Mouse (Mus musculus): ENCODE measurements around the gene Hcrtr1. TPM values are rescaled to one million over a fixed set of nuclear protein-coding genes. Genes with fewer than 3 reads are reported as not detected.

The Hcrtr1 gene
- 0.41 and 0.94 TPM in 2 replicates for polyA plus RNA-seq (2015; fragmentation: Nextera tagmentation; extraction: Ambion mirVana)

GRCm38 (mm10) chr4:130139214-130139492 is at the start of gene Hcrtr1:
TSS of gene Hcrtr1 (minus strand) at chr4:130139359.
- ATAC-seq, result no peak; the same call in 1 of the 2 replicates
- 0% methylated on average over 15 of the region's 15 CpGs for WGBS
- Histone ChIP-seq H3K4me1 (replicated peaks) (peaks cover 27% of the 10 kb centered on the region), H3K4me2 (replicated peaks) (peak within 1 kb of the TSS; percentile 89), H3K27me3 (peaks cover 52% of the 10 kb centered on the region), H3K9me3 (no peaks in the 10 kb centered on the region), H3K9ac (replicated peaks) (peak within 1 kb of the TSS; percentile 61), H3K4me3 (replicated peaks) (peak within 1 kb of the TSS; percentile 46), H3K27ac (no peak within 1 kb of the TSS), H3K36me3 (no peaks in the 10 kb centered on the region)

- Histone ChIP-seq H3K4me2 (replicated peaks) (peak overlapping the region; percentile 39), H3K4me1 (replicated peaks) (peaks cover 4% of the 10 kb centered on the region; the same call in 1 of the 2 replicates), H3K9ac (replicated peaks) (no peak overlapping the region), H3K36me3 (no peaks in the 10 kb centered on the region), H3K4me3 (replicated peaks) (no peak overlapping the region), H3K27ac (no peak overlapping the region), H3K9me3 (no peaks in the 10 kb centered on the region), H3K27me3 (peaks cover 4% of the 10 kb centered on the region; the same call in 1 of the 2 replicates)
- ATAC-seq, result peak; percentile 86
- 4% methylated on average over 13 of the region's 13 CpGs for WGBS
These were observed 49.7 kb upstream of the Hcrtr1 start for GRCm38 (mm10) chr4:130188806-130189297.

GRCm38 (mm10) chr4:130186891-130187290 is 47.7 kb upstream of the Hcrtr1 start:
- Histone ChIP-seq H3K27me3 (peaks cover 4% of the 10 kb centered on the region; the same call in 1 of the 2 replicates), H3K9ac (replicated peaks) (no peak overlapping the region), H3K27ac (no peak overlapping the region), H3K4me2 (replicated peaks) (no peak overlapping the region), H3K36me3 (no peaks in the 10 kb centered on the region), H3K9me3 (no peaks in the 10 kb centered on the region), H3K4me1 (replicated peaks) (peaks cover 4% of the 10 kb centered on the region; the same call in 1 of the 2 replicates), H3K4me3 (replicated peaks) (no peak overlapping the region)
- no peak for ATAC-seq
- 84% methylated on average over 12 of the region's 12 CpGs for WGBS

GRCm38 (mm10) chr4:130186450-130186849 is 47.3 kb upstream of the Hcrtr1 start:
- WGBS, result 77% methylated on average over 9 of the region's 9 CpGs
- ATAC-seq, result no peak
- H3K36me3 ChIP-seq, result no peaks in the 10 kb centered on the region
- no peak overlapping the region for H3K4me3 ChIP-seq (replicated peaks)
- no peak overlapping the region for H3K4me2 ChIP-seq (replicated peaks)
- no peak overlapping the region for H3K27ac ChIP-seq
- peaks cover 4% of the 10 kb centered on the region; the same call in 1 of the 2 replicates for H3K4me1 ChIP-seq (replicated peaks)
- peaks cover 4% of the 10 kb centered on the region; the same call in 1 of the 2 replicates for H3K27me3 ChIP-seq
- H3K9ac ChIP-seq (replicated peaks), result no peak overlapping the region
- H3K9me3 ChIP-seq, result no peaks in the 10 kb centered on the region

GRCm38 (mm10) chr4:130183879-130184278 is 44.7 kb upstream of the Hcrtr1 start:
- 88% methylated on average over 5 of the region's 5 CpGs for WGBS
- Histone ChIP-seq H3K9ac (replicated peaks) (no peak overlapping the region), H3K4me1 (replicated peaks) (peaks cover 4% of the 10 kb centered on the region; the same call in 1 of the 2 replicates), H3K4me3 (replicated peaks) (no peak overlapping the region), H3K36me3 (no peaks in the 10 kb centered on the region), H3K27ac (no peak overlapping the region), H3K27me3 (no peaks in the 10 kb centered on the region; the same call in 1 of the 2 replicates), H3K4me2 (replicated peaks) (no peak overlapping the region), H3K9me3 (no peaks in the 10 kb centered on the region)
- ATAC-seq, result no peak

- Histone ChIP-seq H3K4me2 (replicated peaks) (no peak overlapping the region), H3K27me3 (no peaks in the 10 kb centered on the region; the same call in 1 of the 2 replicates), H3K4me1 (replicated peaks) (no peaks in the 10 kb centered on the region), H3K27ac (no peak overlapping the region), H3K9ac (replicated peaks) (no peak overlapping the region), H3K4me3 (replicated peaks) (no peak overlapping the region), H3K9me3 (no peaks in the 10 kb centered on the region), H3K36me3 (no peaks in the 10 kb centered on the region)
- no peak for ATAC-seq
- WGBS, result 73% methylated on average over 13 of the region's 13 CpGs
These were observed 43.9 kb upstream of the Hcrtr1 start for GRCm38 (mm10) chr4:130183023-130183422.

GRCm38 (mm10) chr4:130181886-130182285 is 42.7 kb upstream of the Hcrtr1 start:
- 82% methylated on average over 4 of the region's 4 CpGs for WGBS
- Histone ChIP-seq H3K36me3 (no peaks in the 10 kb centered on the region), H3K27ac (no peak overlapping the region), H3K9me3 (no peaks in the 10 kb centered on the region), H3K4me2 (replicated peaks) (no peak overlapping the region), H3K9ac (replicated peaks) (no peak overlapping the region), H3K27me3 (peaks cover 3% of the 10 kb centered on the region; the same call in 1 of the 2 replicates), H3K4me3 (replicated peaks) (no peak overlapping the region), H3K4me1 (replicated peaks) (no peaks in the 10 kb centered on the region)
- ATAC-seq, result no peak

- 73% methylated on average over 7 of the region's 7 CpGs for WGBS
- no peak overlapping the region for H3K4me3 ChIP-seq (replicated peaks)
- H3K9ac ChIP-seq (replicated peaks), result no peak overlapping the region
- H3K27ac ChIP-seq, result no peak overlapping the region
- H3K36me3 ChIP-seq, result no peaks in the 10 kb centered on the region
- H3K4me1 ChIP-seq (replicated peaks), result no peaks in the 10 kb centered on the region
- H3K4me2 ChIP-seq (replicated peaks), result no peak overlapping the region
- peaks cover 6% of the 10 kb centered on the region for H3K27me3 ChIP-seq
- no peak for ATAC-seq
- no peaks in the 10 kb centered on the region for H3K9me3 ChIP-seq
These were observed 41.9 kb upstream of the Hcrtr1 start for GRCm38 (mm10) chr4:130180909-130181602.

- H3K36me3 ChIP-seq, result no peaks in the 10 kb centered on the region
- no peaks in the 10 kb centered on the region for H3K9me3 ChIP-seq
- H3K4me1 ChIP-seq (replicated peaks), result peaks cover 9% of the 10 kb centered on the region
- H3K27me3 ChIP-seq, result peaks cover 18% of the 10 kb centered on the region
- WGBS, result 88% methylated on average over 3 of the region's 3 CpGs
- ATAC-seq, result no peak
- no peak overlapping the region for H3K9ac ChIP-seq (replicated peaks)
- no peak overlapping the region for H3K4me3 ChIP-seq (replicated peaks)
- H3K27ac ChIP-seq, result no peak overlapping the region
- no peak overlapping the region for H3K4me2 ChIP-seq (replicated peaks)
These were observed 40.7 kb upstream of the Hcrtr1 start for GRCm38 (mm10) chr4:130179876-130180275.

GRCm38 (mm10) chr4:130177536-130177935 is 38.4 kb upstream of the Hcrtr1 start:
- ATAC-seq, result no peak
- Histone ChIP-seq H3K9me3 (no peaks in the 10 kb centered on the region), H3K4me2 (replicated peaks) (no peak overlapping the region), H3K4me1 (replicated peaks) (peaks cover 19% of the 10 kb centered on the region), H3K9ac (replicated peaks) (no peak overlapping the region), H3K27ac (no peak overlapping the region), H3K27me3 (peaks cover 40% of the 10 kb centered on the region), H3K36me3 (no peaks in the 10 kb centered on the region), H3K4me3 (replicated peaks) (no peak overlapping the region)
- 64% methylated on average over 7 of the region's 7 CpGs for WGBS

GRCm38 (mm10) chr4:130177087-130177486 is 37.9 kb upstream of the Hcrtr1 start:
- Histone ChIP-seq H3K4me1 (replicated peaks) (peaks cover 19% of the 10 kb centered on the region), H3K4me3 (replicated peaks) (no peak overlapping the region), H3K4me2 (replicated peaks) (no peak overlapping the region), H3K9me3 (no peaks in the 10 kb centered on the region), H3K27me3 (peaks cover 40% of the 10 kb centered on the region), H3K27ac (no peak overlapping the region), H3K36me3 (no peaks in the 10 kb centered on the region), H3K9ac (replicated peaks) (no peak overlapping the region)
- ATAC-seq, result no peak
- 83% methylated on average over 4 of the region's 4 CpGs for WGBS

GRCm38 (mm10) chr4:130176156-130176720 is 37.1 kb upstream of the Hcrtr1 start:
- Histone ChIP-seq H3K4me3 (replicated peaks) (no peak overlapping the region), H3K4me1 (replicated peaks) (peaks cover 19% of the 10 kb centered on the region), H3K4me2 (replicated peaks) (no peak overlapping the region), H3K27ac (no peak overlapping the region), H3K27me3 (peaks cover 40% of the 10 kb centered on the region), H3K9ac (replicated peaks) (no peak overlapping the region), H3K36me3 (no peaks in the 10 kb centered on the region), H3K9me3 (no peaks in the 10 kb centered on the region)
- WGBS, result 86% methylated on average over 5 of the region's 5 CpGs
- no peak for ATAC-seq
